Mouse (Mus musculus): Measurements from ENCODE around the gene Me1.

Gene Me1

DNA sequence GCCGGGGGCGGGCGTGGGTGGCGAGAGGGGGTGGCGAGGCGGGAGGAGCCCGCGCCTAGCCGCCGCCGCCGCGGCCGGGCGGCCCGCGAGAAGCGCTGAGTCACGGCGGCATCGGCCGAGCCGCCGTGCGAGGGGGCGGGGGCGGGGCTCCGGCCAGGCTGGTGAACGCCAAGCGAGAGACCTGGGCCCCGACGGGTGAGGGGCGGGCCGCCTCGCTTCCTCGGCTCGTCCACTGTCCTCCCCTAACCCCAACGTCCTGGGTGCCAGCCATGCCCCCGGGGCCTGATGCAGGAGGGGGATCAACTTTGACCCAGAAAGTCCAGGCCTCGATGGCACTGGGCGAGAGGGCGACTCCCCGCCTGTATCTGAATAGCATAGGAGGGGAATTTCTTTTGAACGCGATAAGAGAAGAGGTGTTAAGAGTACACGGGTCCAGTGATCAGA is at the start of gene Me1:
Gene Me1, minus strand, starts transcription at position 136 of the 444 bp plus-strand sequence.
- DNase-seq, result peak; percentile 70

DNA sequence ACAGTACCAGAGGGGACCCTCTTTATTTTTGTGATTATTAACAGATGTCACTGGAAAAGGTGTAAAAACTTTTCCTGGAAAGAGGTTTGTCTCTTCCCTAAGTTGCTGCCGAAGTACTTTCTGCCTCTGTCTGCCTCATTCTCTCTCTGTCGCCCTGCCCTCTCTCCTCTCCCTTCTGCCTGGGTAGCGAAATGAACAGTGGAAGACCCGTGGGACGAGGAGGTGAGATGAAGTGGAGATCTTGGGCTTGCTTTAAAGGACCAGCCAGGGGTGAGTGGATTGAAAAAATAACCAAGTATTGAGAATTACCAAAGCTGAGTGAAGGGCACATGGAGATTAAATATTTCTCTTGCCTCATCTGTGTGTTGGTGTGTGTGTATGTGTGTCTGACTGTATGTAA is 48.3 kb upstream of the Me1 start:
- DNase-seq, result no peak

DNA sequence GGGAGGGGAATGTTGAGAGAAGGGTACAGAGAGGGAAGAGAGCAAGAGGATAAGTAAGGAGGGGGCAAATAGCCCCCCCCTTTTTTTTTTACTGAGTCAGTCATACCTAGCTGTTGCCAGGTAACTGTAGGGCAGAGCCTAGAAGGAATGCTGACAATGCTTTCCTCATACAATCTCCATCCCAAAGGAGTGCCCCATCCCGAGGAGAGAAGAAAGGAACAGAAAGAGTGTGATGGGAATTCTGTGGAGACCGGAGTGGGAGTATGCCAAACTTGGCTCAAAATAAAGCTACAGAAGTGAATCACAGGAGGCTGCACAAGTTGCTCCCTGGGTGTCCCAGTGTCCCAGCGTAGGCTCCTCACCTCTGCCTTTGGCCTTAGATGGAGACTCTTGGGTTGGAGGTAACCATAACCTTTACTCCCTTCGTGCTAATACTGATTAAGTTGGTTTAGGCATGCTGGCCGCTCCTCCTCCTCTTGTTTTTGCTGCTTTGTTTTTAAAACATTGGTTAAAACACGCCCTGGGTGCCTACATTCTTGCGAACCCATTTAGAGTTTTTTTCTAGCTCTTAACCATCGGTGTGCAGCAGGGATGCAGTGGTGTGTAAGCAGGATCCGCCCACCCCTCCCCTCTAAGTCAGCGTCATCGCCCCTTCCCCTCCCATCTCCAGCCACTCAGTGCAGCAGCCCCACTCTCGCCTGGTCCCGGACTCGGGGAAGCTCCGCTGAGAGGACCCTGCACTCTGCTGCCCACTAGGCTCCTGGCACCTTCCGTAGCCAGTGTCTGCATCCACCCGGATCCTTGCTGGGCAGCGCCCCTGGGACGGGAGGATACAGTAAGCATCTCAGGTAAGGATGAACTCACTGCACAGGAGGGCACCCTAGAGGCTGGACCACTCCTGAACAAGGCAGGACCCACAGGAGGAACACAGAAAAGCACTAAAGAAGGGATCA is 47.5 kb upstream of the Me1 start, which contains the start of gene Prss35:
Gene Prss35, plus strand, starts transcription at position 691 of the 953 bp plus-strand sequence.
- DNase-seq, result peak; percentile 21

DNA sequence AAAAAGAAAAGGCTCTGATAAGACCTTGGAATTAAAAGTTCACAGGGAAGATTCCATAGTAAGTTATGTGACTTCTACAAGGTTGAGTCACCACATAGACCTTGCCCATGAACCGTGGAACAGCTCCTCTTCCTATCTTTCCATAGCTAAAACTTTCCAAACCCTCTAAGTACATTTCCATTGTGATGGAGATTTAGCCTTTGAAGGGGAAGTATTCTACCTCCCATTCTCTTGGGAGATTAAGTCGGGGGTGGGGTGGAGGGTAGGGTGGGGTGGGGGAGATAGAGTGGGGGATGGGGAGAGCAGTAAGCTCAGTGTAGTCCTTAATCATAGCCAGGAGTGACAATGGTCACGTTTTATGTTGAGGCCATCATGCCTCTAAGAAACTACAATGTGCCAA is 44.2 kb upstream of the Me1 start:
- no peak for DNase-seq

DNA sequence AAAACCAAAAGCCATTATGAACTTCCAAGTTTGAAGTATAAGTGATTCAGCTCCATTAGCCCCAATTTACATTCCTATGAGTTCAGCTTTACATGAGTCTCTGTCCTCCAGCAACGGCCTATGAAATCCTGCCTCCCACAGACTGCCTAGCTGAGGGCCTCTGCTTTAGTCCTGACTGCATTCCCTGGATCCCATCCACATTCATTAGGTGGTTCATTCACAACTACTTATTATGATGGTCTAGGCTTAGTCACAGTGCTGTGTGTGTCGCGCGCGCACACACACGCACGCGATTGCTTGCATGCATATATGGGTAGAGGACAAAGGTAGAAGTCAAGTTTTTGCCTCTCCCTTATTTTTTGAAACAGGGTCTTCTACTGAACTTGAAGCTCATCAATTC is 43.0 kb upstream of the Me1 start:
- no peak for DNase-seq

DNA sequence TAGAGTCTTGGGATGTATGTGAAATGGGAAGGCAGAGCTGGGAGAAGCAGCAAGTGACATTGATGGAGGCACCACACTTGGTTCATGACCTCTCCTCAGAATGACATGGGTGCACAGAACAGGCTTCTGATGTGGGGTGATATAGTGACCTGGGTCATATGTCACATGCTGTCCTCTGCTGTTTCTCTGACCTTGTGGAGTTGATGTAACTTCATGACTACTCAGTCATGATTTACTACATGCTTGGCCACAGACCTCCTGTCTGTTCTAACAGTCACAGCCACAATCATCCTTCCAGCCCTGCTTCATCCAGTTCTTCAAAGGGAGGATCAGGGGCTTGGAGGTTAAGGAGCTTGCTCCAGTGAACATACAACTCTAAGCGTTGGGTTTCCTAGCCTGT is 42.3 kb upstream of the Me1 start:
- no peak for DNase-seq

DNA sequence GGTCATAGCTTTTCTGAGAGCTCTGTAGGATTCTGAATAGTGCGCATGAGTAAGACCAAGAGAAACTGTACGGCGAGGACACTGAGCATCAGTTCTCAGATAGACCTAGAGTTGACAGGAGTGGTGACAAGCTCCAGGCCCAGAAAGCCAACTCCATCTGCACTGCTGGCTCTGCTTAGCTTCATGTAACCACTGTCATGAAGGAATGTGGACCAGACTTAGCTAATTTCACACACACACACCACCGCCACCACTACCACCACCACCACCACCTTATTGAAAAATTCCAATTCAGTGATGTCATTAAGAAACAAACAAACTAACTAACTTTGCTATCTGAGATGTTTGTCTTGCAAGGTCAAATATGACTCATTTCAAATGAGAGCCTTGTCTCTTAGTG is 41.2 kb upstream of the Me1 start:
- DNase-seq, result no peak

DNA sequence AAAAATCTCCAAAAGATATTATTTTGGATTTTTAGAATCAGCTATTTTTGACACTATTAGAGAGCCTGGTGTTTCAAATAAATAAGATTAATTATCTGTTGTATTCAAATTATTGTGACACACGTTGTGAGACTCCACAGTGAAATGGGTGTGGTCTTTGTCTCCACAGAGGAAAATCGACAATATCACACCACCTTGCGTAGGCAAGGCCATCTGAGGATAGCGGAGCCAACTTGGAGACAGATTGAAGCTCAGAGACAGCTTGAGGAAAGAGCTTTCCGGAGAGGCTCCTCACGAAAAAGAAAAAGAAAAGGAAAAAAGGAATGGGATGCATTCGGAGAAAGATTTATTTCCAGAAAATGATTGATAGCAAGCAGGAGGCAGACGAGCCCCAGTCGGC is 39.0 kb upstream of the Me1 start:
- no peak for DNase-seq

DNA sequence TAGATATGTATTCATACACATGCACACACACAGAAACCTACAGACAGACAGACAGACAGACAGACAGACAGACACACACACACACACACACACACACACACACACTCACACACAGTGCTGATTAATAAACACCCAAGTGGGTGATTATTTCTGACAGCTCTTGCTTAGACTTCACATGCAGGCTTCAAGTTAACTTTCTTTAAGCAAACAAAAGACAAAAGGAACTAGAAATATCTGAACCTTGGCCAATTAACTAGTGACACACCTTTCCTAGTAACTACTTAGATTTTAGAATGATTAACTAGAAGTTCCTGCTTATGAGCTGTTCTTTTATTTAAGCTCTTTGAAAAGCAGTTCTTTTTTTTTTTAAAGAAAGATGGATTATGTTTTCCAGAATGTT is 38.6 kb upstream of the Me1 start:
- no peak for DNase-seq

DNA sequence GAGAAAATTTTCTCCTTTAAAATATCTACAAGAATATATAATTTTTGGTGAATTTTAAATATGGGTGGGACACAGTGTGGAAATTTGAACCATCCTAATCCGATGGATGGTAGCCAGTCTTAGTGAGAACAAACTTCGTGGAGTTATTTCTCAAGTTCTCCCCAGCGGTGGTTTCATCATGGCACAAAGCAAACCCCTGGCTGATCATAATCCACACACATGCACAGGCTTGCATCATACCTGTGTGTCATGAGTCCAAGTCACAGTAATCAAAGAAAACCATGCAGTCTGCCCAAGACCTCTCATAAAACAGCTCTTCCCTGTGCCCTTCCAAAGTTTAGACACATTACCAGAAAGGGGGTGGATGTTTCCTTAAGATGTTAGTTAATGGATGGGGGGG is 34.1 kb upstream of the Me1 start:
- no peak for DNase-seq

DNA sequence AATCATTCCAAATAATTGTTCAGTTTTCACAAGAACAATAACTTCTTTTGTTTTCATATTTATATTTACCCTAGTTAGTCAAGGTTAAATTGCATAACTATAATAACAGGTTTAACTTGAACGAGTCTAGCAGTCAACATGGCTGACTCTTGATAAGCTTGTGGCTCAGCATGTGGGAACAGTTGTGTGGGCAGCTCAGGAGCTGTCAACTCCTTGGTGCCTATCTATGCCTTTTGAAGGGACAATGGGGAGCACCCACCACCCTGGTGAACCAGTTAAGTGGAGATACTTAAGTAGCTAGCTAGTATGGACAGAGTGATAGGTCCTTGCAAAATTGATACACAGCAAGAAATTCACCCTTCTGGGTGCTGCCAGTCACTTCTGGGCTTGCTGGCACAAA is 33.3 kb upstream of the Me1 start:
- no peak for DNase-seq

DNA sequence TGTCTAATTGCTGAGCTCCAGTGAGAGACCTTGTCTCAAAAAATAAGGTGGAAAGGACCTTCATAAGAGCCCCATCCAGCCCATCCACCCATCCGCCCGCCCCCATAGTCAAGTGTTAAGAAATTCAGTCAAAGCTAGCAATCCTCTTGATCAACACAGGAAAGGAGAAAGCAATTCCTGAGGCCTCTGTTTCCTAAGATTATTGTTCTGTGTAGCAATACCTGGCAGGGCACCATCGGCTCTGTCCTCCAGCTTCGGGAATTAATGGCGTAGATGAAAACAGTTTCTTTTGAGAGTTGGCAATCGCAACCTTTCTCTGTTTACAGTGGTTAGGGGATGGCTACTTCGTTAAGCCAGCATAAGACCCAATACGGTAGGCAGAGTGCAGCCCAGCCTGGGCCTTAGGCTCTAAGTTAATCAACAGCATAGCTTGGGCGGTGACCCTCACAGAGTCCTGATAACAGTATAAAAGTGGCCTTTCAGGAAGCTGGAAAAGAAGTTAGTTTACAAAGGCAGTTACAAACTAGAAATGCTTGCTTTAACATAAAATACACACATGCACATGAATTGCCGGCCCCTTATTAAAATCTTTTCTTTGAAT is 32.6 kb upstream of the Me1 start:
- no peak for DNase-seq

DNA sequence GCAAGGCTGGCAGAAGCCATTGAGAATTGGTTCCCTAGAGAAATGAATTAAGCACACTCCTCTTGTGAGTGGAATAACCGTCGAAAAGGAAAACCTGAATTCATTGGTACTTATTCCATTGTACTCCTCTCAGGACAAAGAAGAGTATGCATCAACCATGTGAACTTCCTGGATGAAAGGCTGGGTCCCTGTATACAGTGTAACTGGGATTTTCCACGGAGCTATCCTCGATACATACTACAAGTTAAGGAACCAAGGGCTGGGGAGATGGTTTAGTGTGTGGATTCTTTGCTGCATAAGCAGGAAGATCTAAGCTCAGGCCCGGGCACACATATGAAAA is 30.6 kb upstream of the Me1 start:
- no peak for DNase-seq

DNA sequence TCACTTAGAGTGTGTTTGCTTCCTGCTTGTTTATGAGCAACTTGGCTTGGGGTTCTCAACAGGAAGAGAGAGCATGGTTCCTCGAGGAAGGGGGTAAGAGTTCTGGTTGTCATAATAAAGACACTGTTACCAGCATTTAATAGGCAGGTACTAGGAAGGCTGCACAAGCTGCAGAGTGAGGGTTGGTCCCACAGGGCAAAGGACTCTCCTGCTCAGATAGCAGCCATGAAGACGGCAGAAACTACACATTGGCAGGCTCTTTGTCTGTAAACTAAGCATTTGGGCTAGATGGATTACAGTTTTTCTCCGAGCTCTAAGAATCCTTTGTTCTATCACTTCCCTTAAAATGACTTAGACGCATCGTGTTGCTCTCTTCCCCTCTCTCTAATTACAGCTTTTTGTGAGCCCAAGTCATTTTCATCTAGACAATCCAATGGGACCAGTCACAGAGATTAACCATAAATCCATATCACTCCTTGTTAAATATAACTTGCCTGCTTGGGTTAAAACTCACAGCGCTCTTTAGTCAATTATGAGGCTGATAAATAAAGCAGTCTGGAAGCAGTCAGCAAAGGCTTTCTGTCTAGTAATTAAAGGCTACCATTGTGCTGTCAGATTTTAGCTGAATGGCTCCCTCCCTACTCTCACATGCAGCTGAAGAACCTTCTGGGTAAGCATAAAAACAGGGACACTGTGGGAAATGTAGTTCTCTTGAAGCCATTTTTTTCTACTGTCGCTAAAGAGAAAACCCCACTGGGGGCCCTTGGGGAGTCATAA is 30.0 kb upstream of the Me1 start:
- no peak for DNase-seq

DNA sequence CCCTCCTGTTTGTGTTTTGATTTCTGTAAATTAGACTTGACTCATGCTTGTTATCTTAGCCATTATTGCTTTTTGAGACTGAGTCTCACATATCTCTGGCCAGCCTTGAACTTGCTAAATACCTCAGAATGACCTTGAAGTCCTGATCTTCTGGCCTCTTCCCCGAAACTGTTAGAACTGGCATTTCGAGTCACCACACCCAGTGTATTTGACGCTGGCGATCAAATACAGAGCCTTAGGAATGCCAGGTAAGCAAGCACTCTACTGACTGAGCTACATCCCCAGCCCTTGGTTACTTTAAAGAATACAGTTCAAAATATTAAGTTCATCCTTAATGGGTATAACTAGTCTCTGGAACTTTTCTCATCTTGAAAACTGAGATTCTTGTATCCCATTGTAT is 29.3 kb upstream of the Me1 start:
- no peak for DNase-seq

DNA sequence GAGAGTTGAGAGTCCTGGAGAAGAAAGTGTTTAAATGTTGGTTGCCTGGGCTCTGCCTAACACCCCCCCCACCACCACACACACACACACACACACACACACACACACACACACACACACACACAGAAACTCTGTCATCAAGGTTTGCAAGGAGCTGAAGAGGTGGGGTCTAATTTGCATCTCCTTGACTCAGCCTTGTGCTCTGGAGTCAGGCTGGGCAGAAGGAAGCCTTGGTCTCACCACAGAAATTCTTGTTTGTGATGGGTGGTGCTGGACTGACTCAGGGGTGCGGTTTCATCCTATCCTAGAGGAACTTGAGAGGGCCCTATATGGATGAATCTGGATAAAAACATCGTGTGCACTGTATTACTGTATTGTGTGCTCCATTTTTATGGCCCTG is 25.0 kb upstream of the Me1 start:
- no peak for DNase-seq

DNA sequence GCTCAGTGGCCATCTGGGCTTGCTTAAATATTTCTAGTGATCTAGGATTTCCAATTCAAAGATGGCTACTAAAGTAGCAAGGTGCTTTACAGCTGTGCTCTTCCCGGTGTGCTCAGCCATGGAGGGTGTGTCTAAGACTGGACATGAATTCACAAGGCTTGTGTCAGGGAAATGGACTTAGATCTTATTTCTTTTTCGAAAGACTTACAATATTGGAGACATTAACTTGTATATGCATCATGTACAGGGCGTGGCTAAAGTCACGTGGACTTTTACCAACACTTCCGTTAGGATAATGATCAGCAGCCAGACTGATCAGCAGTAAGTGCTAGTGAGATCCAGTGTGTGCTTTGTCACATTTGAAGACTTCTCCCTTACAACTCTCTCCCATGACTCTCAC is 24.5 kb upstream of the Me1 start:
- no peak for DNase-seq

DNA sequence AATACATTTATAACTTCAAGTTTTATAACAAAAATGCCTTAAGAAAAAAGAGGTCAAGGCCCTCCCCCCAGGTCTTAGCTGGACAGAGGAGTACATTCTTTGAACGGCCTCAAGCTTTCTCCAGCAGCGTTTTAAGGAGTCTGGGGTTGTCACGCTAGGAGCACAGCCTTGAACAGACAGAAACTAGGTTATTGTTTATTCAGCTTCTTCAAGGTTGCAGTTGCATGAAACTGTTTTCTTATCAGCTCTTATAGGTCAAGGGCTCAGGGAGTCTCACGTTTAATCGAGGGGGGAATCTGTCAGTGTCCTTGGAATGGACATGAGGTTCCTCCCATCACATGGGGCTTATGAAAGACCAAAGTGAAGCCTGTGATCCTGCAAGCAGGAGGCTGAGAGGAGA is 21.4 kb upstream of the Me1 start:
- no peak for DNase-seq

DNA sequence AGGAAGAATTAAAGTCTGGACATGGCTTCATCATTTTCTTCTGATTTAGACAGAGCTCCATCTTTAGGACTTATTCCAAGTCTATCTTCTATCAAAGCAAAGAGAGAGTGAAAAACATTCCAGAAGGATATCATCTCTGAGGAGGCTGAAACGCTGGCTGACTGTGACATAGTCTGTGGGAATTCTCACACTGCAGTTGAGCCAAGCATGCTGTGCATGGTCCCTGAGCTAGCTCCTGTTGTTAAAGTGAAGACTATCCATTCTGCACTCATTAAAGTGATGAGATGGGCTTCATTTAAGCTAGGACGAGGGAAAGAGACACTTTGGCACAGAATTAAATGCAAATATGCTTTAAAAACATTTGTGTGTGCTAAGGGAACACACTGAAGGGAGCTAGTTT is 20.8 kb upstream of the Me1 start:
- DNase-seq, result no peak

DNA sequence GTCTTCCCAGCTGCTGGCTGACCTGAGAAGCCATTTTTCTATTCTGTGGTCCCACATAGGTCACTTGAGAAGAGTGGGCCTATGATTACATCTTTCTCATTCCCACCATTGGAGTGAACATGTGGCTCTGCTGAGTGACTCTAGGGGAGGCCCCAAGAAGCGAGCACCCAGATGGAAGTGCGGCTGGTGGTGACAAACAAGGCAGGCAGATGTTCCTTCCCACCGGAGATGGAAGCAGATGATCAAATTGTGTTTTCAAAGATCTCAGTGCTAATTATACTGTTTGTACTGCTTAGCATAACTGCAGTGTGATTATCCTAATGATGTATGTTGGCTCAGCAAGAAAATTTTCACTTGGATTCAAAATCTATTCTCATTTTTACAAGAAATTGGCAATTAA is 18.3 kb upstream of the Me1 start:
- DNase-seq, result no peak

DNA sequence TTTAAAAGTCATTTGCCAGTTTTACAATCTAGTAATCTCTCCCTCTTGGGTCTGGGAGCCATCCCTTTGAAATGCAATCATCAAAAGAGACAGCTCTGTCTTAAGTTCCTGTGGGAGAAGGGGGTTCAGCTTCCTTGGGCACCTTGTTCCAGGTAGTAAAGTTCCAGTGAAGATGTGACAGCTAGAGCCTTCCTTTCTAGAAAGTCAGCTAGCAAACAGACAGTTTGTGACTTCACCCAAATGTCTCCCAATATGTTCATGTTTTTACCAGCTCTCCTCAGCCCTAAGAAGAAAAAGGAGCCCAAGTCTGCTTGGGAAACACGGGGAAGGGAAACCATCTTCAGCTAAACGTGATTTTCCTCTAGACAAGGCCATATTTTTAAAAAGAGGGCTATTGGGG is 16.9 kb upstream of the Me1 start:
- no peak for DNase-seq

DNA sequence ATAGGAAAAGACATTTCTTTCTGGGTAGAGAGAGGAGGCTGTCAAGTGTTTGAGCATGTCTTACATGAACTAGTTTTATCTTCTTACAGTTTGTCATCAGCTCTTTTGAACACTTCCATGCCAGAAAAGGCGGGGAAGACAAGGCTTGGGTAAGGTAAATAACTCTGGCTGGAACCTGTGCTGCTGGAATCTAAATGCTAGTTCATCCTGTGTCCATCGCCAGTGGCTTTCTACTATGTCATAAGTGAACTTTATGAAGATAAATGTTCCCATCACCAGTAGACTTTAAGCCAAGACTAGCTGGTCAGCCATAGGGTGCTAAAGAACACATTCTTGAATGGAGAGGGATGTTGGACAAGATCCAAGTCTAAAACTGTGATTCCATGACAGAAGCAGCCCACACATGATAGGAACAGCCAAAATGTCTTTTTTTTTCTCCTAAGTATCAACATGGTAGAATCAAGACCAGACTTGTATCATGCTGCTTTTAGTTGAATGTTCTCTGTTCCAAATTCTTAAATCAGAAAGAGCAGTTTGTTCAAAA is 14.4 kb upstream of the Me1 start:
- no peak for DNase-seq

DNA sequence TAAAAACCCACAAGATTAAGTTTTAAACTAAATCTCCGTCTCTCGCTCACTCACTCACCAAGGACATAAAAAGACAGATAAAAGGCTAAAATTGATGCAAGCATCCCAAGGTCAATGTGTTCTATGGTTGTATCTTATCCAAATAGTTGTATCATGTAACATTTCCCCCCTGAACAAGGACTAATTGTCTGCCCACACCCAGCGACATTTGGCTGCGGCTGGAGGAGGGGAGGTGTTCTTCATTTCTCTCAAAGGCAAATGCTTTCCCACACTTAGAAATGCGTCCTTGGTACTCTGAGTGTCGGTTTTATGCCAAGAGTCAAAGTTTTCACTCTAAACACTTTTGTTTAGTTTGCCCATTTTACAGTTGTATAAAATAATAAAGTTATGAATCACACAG is 13.2 kb upstream of the Me1 start:
- no peak for DNase-seq

DNA sequence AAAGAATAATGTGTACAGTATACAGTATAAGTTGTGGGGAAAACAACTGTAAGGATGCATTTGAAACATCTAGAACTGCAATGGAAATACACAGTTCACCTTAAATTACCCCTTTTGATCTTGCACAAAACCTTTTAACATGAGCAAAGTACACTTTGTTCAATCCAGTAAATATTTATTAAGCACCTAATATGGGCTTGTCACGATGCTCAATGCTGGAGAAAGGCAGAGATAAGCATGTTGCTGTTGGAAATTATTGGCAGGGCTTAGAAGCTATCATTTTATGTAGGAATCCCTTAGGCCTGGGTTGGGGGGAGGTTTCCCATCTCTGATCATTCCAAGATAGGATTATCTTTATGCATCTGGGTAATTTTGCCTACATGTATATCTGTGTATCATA is 11.7 kb upstream of the Me1 start:
- no peak for DNase-seq
